Mouse (Mus musculus) liver, adult 2 months (tissue): ENCODE data around the gene Pcf11.

Experiments
- CTCF ChIP-seq: fragments of 200-500 bp; IDR thresholded peaks from 2 replicates; pipeline ENCODE4 v1.5.1; 2011; ENCODE audit warnings: low read depth, low read length, control low read depth
- POLR2A ChIP-seq: fragments of 200-500 bp; IDR thresholded peaks from 2 replicates; pipeline ENCODE4 v1.6.1; 2011; ENCODE audit warnings: low read length, control low read depth; ENCODE audit not compliant: insufficient read depth; ENCODE audit errors: extremely low read depth

DNA sequence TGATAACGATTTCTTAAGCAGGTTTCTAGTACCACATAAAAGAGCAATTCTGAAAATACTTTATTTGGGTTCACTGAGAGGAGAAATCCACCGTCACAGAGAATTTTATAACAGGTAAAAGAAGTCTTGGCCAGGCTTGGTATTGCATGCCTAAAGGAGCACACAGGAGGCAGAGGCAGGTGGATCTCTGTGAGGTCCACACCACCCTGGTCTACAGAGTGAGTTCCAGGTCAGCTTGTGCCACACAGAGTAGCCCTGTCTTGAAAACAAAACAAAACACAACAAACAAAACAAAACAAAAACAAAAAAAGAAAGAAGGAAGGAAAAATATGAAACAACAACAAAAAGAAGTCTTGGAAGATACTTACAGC, 18.6 kb upstream of the Pcf11 start:
- TF ChIP-seq CTCF (no peak), POLR2A (no peak)
